Mouse (Mus musculus): ENCODE results near the gene Kcnj9.
A peak's percentile ranks its signal among the peaks of the same experiment; 100 is the strongest.

The Kcnj9 gene

DNA sequence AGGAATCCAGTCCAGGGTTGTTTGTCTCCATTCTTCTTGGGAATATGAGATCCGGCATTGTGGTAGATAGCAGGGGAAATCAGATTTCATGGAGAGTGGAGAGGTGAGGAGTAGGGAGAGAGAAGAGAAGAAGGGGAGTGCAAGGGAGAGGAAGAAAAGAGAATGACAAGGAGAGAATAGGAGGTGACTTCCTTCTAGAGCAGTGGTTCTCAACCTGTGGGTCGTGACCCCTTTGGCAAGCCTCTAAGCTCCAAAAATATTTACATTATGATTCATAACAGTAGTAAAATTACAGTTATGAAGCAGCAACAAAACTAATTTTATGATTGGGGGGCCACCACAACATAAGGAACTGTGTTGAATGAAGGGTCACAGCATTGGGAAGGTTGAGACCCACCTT lies 3.8 kb upstream of the Kcnj9 start:
- DNase-seq = no peak

DNA sequence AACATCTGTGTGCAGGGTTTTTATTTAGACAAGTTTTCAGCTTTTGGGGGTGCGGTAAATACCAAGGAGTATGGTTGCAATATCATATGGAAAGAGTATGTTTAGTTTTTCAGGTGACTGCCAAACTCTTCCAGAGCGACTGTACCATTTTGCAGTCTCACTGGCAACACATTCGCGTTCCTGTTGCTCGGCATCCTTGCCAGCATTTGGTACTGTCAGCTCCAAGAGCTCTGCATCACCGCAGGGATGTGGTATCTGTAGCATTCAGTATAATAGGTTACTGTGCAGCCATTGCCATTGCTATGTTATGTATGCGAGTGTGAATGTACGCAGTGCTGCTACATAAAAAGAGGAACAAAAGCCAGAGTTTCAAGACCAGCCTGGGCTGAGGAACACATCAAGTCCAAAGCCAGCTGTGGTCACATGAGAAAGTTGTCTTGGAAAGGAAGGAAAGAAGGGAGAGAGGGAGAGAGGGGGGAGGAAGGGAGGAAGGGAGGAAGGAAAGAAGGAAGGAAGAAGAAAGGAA lies 2.4 kb upstream of the Kcnj9 start:
- DNase-seq = no peak

DNA sequence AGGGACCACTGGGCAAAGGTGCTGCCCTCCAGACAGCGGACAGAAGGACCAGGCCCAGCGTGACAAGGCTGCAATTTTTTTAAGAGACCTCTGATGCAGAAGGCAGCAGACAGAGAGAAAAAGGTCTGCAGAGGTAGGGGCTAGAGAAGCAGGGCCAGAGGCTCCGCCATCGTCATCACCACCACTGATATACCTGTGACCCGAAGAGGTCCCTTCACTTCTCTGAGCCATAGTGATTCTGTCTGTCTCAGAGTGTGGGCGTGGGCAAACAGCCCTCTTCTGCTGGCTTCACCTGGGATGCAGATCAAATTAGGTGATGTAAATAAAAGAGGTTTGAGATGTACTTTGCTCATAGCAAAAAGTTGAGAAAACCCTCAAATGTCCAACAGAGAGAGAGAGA lies 498 bp upstream of the Kcnj9 start:
- DNase-seq = no peak

DNA sequence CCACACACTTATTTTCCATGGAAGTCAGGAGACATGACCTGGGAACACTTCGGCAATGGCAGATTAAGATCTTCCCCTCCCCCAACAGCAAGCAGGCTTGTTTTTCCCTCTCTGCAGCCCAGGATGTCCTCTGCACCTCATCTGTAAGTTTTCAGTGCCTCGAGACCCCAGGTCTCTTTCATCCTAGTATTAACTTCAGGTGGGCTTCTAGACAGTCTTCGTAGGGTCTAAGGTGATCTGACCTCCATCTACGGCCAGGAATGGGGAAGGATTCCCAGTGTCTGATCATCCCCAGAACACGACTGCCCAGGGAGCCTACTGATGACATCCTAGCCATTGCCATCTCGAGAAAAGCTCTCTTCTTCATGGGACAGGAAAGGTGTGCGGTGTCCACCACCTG lies 657 bp downstream of the Kcnj9 start:
- no peak for DNase-seq

GRCm38 (mm10) chr1:172328041-172328440 lies 1.1 kb downstream of the Kcnj9 start:
- DNase-seq = no peak

DNA sequence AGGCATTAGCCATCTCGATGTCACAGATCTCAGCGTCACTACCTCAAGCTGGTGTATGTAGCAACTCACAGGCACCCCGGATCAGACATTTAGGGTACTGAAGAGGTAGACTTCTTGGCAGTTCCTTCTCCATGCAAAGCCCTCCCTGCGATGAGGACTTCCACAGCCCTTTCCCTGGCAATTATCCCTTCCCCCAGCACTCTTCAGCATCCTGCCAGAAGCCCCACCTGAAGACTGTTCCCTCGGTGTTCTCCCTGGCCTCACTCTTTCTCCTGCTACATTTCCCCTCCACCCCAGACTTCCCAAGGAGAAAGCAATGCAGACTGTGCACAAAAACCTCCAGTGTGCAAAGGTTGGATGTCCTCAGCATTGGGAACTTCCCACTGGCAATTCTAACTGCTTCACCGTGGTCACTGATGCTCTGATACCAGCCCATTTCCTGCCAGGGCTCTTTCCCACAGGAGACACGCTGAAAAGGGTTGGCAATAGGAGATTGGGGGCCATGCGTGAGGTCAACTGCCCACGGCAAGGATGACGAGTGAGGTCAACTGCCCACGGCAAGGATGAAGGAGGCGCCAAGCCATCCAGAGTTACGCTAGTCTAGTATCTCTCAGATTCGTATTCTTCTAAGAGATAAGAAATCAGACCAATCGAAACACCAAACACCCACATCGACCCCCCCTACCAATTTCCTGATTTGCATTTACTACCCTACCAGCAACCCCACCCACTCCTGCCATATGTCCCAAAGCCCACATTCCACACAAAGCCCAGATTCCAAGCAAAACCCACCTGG lies 1.7 kb downstream of the Kcnj9 start:
- DNase-seq = no peak

GRCm38 (mm10) chr1:172326684-172327083 lies 2.4 kb downstream of the Kcnj9 start:
- DNase-seq = no peak

GRCm38 (mm10) chr1:172325680-172326535 lies 3.2 kb downstream of the Kcnj9 start:
- DNase-seq = peak; percentile 79 to 81

- peak; percentile 59 to 65 for DNase-seq
These were observed 4.4 kb downstream of the Kcnj9 start for GRCm38 (mm10) chr1:172324725-172325124.

DNA sequence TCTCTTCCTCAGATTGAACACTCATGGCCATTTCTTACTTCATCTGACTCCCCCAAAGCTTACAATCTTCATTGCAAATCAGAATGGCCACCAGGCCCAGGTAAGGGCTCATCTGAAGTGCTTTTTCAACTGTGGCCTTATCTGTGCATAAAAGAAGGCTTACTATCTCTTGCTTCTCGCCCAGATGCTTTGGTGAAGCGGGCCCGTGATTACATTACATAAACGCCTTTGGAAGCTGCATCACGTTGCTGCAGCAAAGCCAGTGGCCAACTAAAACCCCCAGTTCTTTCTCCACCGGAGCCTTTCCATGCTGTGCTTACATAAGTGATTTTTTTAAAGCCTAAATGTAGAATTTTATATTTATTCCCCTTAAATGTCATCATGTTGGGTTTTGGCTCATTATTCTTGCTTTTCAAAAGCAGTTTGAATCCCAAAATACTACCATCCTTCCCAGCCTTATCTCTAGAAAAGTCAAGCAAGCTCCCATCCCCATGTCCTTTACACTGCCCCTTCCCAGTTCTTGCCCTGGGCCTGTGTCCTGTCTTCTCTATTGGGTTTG lies 5.2 kb downstream of the Kcnj9 start:
- DNase-seq = no peak

DNA sequence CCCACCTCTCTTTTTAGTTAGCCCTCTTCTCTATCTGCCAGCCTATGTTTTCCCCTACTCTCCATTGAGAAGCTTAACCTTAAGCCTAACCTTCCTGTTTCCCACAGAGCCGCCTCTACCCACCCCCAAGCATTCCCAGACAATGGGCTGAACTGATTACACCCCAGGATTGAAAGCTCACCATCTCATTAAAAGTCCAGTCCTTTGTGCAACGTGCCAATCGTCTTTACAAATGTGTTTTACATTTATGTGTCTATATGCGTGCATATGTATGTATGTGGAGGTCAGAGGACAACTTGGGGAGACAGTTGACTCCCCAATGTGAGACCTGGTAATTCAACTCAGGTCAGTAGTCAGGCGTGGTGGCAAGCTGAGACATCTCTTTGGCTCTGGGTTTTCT lies 5.8 kb downstream of the Kcnj9 start:
- no peak for DNase-seq

GRCm38 (mm10) chr1:172322725-172323124 lies 6.4 kb downstream of the Kcnj9 start:
- DNase-seq = no peak

DNA sequence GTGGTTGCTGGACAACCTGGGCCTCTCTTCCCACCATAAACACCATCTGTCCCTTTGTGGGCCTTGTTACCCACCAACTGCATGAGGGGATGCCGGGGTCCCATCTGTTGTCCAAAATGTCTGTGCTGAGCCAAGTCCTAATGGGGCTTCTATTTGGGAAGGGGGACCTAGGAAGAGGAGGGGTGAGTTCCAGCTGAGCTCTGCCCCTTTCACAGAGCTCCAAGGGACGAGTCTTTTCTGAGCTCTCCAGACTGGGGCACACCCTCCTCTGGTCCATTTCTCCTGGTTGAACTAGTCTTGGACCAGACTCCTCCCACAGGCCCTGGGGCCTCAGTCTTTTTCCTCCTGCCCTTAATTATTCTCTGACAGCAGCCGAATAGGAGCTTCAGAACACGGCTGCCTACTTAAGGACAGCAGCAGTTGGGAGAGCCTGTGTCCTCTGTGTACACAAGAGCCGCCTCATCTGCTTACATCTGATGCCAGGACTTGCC lies 9.2 kb downstream of the Kcnj9 start:
- no peak for DNase-seq

DNA sequence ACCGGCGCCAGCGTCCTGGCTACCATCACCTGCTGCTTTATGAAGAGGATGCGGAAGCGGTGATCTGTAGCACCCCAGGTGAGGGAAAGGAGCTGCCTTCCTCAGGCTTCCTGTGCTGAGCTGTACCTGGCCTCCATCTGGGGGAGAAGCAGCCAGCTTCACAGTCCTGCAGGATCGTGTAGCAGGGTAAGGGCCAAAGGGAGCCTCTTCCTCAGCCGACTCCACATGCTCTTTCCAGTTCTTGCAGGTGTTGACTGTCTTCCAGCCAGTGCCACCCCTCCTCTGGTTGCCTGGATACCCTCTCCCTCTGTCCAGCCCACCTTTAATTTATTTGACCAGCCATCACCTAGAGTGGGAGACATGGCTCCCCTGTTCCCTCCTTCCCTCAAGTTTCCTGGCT lies 9.8 kb downstream of the Kcnj9 start:
- no peak for DNase-seq

GRCm38 (mm10) chr1:172318424-172319035 lies 10.6 kb downstream of the Kcnj9 start:
- DNase-seq = no peak

- DNase-seq = no peak
These were observed 11.2 kb downstream of the Kcnj9 start for GRCm38 (mm10) chr1:172317946-172318345.

DNA sequence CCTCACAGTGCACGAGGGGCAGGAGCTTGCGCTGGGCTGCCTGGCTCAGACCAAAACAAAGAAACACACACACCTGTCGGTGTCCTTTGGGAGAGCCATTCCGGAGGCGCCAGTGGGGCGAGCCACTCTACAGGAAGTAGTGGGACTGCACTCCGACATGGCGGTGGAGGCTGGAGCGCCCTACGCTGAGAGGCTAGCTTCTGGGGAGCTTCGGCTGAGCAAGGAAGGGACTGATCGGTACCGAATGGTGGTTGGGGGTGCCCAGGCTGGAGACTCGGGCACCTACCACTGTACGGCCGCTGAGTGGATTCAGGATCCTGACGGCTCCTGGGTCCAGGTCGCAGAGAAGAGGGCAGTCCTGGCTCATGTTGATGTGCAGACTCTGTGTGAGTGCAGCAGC lies 11.7 kb downstream of the Kcnj9 start:
- DNase-seq = no peak

DNA sequence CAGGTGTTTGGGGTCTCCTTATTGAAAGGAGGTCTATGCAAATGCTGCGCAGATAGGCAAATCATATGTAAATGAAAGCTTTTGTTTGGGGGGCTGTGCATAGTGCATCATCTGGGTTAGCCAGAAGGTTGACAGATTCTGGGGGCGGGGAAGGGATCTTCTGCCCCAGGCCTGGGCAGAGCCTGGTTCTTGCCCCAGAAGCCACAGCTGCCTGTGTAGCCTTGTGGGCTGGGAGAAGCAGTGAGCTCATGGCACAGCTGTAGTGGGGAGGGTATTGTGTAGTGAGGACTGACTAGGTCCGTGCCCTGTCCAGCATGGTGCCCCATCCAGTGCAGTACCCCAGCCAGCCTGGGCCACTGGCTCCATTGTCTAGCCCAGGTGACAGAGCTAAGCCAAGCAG lies 14.2 kb downstream of the Kcnj9 start:
- DNase-seq = no peak

- DNase-seq = no peak
These were observed 15.3 kb downstream of the Kcnj9 start for GRCm38 (mm10) chr1:172313613-172314411.

DNA sequence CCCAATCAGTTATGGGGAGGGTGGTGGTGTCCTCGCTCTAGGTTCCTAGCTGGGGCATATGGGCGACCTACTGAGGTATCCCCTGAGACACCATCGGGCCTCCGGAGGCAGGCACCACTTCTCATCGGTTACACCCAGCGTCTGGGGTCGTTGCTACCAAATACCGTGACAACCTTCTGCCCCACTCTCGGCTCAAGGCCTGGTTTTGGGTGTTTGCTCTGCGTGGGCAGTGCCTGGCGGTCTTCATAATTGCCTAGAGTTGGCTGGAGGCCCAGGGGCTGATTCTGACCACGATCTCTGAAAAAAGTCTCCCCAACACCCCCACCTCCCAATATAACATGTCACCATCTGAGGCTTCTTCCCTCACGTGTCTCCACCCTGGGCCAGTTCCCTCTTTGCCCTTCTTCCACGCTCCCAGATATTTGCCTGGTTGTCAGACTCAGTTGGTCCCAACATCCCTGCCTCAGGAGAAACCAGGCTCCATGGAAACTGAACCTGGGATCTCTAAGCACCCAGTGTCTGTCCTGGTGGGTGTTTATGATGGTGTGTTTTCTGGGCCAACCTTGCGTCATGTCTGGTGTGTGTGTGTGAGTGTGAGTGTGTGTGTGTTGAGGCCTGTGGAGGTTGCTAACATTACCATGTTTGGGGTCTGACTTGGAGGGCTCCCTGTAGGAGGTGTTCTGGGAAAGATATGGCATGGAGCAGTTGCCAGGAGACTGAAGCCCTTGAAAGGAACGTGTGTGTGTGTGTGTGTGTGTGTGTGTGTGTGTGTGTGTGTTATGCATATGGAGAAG lies 16.2 kb downstream of the Kcnj9 start:
- DNase-seq = no peak

Data from thymus, postnatal 36 days (tissue).